Mouse (Mus musculus) thymus, postnatal 36 days (tissue): ENCODE results near the gene Kmt2a.

Source experiments
- DNase-seq, 2 experiments: peaks; one replicate each; pipeline ENCODE4 v3.0.0; 2022; ENCODE audit warnings: mixed read lengths in 2 of 2

Gene Kmt2a

DNA sequence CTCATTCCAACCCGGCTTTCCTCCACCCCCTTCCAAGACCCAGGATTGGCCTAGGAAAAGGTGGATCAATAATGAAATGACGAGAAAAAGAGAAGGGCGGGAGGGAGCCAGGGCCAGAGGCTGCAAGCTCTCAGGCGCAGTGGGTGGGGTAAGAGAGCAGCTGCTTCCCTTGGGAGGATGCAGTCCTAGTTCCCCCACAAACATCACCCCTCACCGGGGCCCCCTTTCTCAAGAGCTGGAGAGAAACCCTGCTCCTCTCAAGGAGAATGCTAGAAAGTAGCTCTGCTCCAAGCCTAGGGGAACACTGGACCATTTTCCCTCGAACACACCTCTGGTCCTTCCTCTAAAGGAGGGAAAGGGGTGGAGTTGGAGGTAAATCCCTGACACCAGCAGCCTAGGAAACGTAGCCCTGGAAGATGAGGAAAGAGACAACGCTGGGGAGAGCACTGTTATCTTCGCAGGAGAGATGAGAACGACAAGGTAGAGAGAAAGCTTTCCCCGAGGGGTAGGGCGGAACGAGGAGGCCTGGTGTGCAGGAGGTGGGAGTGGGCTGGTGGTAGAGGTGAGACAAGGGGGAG, 1.3 kb downstream of the Kmt2a start:
- peak; percentile 46 to 66 for DNase-seq

DNA sequence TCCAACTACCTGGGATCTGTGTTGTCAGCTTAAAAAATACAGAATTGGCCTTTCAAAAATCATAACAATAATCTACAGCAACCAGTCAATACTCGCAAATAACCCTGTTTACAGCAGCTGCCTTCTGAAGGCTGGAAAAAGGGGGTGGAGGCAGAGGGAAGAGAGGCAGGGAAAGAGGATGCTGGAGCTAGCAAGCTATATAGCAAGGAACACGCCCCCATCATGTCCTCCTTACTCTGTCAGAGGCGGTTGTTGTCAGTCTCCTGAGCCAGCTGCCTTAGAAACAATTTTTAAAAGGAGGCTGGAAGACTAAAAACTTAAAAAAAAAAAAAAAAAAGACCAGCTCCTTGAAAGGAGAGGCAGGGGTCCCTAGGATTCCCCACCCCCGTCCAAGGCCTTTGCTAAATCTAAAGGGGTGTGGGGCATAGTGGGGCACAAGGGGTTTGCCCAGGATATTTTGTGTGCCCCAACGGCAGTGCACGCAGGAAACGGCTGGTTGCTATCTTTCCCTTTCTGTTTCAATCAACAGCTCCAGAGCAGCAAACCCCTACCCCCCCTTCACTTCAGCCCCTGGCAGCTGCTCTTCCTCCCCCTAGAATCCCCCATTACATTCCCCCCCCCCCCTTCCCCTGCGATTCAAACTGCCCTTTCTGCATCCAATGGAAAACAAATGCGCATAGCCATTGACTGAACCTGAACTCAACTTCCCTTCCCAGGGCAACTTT, 2.2 kb downstream of the Kmt2a start:
- DNase-seq, result peak; percentile 44 to 64

DNA sequence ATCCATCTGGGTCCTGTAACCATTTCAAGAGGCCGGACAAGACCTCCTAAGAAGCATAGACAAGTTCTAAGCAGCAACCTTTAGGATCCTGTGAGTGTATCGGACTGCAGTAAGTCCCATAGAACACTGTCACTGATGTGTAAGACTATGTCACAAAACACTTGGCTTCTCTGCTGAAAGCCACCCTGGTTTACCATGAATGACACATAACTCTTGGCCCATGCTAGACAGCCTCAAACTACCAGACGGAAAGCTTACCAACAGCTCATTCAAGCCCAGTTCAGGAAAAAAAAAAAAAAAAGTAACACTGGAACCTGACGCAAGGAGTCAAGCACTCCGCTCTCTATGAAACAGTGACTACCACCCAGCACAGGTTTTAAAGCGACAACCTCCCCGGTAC, 3.4 kb downstream of the Kmt2a start:
- no peak for DNase-seq

DNA sequence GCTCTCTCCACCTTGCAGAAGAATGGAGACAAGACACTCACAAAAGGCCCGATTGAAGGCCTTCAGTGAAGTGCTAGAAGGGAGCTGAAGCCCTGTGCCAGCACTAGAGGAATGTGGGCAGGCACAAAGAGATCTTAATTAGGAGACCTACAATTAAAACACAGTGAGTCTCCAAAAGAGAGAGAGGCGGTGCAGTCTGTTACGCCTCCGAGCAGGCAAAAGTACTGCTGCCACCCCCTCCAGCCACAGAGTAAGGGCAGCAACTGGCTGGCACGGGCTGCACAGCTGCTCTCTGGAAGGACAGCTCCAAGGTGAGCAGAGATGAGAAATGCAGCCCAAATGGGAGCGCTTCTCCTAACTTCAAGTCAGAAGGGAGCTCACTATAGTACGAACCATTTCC, 5.6 kb downstream of the Kmt2a start:
- DNase-seq, result no peak

DNA sequence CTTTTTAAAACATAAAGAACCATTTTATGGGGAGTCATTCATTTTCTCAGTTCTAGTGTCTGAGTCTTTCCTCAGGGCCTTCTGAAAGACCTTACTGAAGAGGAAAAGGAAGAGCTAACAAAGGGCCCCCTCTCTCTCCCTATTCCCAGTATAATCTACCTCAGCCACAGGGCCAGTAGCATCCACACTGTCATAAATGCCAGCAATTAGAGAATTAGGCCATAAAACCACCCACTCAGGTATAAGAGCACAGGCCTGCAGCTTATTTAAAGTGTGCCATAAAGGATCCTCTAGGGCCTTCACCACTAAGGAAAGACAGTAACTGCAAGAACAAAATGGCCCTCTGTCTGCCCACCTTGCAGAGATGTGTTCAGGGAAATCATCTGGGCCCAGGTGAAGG, 6.9 kb downstream of the Kmt2a start:
- DNase-seq, result no peak

DNA sequence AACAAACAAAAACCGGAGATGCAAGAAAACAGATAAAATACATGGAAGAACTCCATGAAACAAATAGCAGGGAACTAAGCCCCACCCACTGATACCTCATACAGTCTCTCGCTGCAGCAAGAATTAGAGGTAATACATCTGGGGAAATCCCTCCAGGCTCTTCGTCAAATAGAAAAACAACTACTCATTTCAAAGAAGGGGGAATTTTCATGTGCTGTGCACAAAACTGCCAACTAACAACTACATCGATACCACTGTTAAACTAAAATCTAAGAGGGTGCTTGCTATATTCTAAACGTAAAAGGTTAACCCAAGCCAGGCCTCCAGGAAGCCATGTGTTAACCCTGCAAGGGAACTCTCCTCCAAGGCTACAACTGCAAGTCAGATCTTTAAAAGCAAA, 7.4 kb downstream of the Kmt2a start:
- DNase-seq, result no peak

DNA sequence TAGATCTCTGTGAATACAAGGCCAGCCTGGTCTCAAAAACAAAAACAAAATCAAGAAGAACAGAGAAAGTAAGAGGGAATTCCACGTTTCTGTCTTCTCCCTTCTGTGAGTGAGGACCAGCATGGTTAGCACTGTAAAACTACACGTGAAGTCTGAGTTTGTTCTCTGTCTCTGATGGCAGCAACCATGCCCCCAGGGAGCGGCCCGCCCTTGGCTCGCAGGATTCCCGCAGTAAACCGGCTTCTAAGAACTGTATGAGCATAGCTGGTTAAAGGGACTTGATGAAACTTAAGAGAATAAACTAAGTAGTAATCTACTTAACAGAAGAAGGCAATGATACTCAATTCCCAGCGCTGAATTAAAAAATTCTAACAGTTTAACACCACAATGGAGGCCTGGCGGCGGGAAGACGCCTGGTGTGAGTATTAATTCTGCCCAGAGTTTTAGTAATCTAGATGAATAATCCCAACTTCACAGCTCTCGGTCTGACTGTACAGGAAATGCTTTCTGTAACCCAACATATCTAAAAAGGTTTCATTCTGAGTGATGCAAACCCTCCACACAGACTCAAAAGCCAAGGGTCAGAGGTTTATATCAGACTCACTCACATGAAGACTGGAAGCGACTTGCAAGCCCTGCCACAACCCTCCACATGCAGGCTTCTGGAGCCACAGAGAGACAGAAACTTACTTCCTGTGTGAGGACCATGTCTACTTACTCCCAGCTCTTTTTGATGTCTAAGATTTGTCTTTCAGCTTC, 12.6 kb downstream of the Kmt2a start:
- peak in 1 of 2 experiments; percentile 14 for DNase-seq

DNA sequence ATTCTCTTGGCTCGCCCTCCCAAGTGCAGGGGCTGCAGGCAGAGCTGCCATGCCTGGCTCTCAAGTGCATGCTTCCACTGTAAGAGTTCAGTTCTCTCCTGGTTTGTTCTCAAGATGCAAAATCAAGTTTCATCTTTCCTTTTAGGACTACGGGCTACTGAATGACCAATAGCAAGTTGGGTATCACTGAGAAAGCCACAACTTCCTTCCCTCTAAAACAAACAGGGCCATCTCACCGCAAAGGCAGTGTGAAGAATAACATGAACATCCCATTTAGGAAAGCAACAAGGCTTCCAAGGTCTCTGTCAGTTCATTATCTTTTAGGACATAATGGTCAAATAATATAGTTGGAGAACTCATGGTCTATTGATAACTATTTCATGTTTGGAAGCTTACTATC, 13.4 kb downstream of the Kmt2a start:
- no peak for DNase-seq

DNA sequence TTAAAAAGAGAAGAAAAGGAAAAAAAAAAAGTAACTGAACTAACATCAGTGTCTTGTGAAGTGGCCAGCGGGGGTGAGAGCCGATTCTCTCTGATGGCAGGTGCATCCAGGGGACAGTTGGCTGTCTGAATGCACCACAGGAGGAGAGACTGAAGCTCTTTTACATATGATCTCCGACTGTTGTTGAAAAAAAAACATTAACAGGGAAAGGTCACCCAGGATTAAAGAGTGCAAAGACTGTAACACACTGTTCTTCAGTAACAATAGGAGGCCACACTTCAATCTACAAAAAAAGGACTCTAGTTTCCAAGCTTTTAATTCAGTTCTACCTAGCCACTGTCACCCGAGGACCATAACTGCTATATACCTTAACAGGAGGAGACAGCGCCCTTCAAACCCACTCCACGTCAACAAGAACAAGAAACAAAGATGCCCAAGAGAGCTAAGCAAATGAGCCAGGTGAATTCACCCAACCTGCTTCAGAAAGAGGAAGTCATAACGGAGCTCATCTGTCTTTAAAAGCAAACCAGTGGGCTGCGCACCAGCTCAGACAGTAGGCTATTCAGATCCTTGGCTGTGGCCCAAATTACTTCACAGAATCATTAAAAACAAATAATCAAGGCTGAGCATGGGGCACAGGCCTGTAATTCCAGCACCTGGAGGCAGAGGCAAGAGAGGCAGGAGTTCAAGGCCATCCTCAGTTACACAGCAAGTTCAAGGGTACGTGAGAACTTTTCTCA, 14.4 kb downstream of the Kmt2a start:
- DNase-seq, result no peak

DNA sequence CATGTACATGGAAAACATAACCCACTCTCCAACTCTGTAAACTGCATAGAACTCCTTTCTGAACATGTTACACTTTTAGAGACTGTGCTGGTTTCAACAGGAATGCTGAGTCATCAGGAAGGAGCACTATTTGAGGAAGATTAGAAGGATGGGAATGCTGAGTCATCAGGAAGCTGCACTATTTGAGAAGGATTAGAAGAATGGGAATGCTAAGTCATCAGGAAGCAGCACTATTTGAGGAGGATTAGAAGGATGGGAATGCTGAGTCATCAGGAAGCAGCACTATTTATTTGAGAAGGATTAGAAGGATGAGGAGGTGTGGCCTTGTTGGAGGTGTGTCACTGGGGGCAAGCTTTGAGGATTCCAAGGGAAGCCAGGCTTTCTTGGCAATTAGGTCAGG, 20.0 kb downstream of the Kmt2a start:
- DNase-seq, result no peak

DNA sequence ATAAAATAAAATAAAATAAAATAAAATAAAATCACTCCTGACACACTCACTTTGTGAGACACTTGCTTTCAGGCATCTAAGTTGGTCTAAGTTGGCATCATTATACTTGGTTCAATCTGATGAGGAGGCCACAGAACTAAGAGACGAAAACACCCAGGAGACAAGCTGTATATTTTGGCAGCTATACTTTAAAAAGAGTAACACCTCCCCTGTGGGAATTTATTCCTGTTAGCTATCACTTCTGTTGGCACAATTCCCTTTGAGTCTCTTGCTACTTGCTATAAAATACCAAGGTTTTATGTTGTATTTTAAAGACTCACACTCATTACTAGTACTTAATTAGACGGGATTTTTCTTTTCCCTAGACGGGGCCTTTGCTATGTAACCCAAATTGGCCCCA, 22.4 kb downstream of the Kmt2a start:
- DNase-seq, result no peak

DNA sequence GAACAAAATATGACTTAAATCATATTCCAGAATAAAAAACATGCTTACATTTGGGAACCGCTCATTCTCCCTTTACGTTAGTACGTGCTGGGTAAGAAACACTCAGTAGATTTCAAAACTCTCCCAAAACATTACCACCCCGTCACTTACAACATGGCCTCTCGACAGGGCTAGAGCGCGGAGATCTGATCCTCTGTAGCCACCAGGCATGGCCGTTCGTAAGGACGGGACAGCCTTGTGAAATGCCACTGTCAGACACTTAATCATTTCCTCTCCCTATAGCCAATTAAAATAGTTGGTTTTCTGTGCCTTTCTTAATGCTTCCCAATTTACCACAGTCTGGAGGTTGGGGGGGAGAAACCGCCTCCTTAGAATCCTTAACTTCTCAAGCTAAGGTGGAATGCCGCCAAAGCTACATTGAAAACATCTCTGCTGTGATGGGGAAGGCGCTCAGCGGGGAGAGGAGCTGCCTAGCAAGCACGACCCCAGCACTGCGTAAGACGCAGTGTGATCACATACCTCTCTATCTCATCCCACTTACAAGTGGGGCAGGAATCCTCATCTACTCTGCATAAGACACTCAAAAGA, 23.6 kb downstream of the Kmt2a start:
- no peak for DNase-seq

DNA sequence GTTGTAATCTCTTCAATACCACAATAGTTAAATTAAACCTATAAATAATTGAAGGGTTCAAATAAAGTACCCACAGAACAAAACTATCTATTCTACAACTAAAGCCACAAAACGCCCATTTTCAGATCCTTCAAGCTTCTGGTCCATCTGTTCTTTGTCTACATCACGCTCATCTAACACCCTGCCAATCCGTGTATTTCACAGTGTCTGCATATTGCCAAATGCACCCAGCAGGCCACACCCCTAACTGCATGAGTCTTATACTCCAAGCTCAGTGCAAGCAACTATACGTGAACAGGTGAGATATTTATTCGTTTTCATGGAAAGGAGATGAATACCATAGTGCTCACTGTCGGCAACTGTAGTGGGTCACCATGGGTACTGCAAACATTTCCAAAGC, 25.9 kb downstream of the Kmt2a start:
- DNase-seq, result no peak

DNA sequence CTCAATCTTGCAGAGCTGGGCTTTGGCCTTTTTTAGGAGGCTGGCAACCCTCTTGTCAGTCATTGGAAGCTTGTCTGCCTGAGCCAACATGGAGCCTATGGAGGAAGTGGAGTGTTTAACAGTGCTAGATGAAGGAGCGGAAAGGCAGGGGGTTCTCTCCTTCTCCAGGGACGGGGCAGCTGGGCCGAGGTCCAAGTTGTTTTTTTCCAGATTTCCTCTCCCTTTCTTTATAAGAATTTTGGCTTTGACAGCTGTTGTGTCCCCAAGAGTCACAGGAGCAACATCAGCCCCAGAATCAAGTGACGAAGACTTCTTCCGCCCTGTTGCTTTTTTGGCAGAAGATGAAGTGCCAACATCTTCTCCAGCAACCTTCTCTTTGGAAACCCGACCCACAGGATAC, 33.6 kb downstream of the Kmt2a start:
- DNase-seq, result no peak

DNA sequence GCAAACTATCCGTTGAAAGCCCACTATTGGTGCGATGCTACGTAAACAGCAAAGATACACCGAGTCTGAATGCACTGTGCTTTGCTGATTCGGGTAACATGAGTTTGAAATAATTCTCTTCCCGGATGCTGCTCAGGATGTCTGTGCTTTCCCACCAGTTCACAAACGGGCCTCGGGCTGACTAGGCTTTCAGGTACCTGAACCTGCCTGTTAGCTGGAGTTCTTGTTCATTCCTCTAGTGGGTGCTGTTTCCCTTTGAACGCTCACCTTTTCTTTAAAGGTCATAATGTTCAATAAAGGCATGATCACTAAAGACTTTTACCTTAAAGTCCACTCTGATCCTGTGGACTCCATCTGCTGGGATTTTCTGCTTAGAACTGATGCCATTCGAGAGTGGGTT, 39.9 kb downstream of the Kmt2a start:
- DNase-seq, result peak in 1 of 2 experiments; percentile 23

DNA sequence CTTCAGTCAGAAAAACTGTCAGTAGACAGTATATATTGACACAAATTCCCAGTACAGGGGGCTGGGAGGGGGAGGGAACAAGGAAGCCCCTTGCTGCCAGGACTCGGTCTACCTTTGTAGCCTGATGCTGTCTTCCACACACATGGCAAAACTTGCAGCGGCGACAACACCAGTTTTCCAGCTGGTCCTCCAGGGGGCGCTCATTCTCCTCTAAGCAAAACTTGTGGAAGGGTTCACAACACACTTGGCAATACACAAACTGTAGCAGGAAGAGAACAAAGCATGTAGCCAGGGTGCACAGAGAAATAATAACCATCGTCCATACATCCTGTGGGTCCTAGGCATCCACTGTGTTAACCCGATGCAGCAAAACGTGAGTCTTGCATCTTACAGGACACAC, 44.7 kb downstream of the Kmt2a start:
- peak; percentile 73 to 77 for DNase-seq

DNA sequence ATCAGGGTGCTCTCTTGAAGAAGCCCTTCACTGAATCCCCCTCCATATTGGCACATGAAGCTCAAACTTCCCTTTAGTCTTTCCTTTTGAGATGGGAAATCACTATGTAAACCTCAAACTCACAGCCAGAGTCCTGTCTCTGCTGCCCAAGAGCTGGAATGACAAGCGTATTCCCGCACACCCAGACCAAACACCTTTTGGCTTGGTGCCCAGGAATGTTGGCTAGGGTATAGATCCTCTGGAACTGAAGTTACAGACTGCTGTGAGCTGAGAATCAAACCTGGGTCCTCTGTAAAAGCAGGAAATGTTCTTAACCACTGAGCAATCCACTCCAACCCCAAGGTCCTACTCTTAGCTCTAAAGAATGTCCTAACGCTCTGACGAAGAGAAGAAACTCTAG, 48.7 kb downstream of the Kmt2a start:
- no peak for DNase-seq

DNA sequence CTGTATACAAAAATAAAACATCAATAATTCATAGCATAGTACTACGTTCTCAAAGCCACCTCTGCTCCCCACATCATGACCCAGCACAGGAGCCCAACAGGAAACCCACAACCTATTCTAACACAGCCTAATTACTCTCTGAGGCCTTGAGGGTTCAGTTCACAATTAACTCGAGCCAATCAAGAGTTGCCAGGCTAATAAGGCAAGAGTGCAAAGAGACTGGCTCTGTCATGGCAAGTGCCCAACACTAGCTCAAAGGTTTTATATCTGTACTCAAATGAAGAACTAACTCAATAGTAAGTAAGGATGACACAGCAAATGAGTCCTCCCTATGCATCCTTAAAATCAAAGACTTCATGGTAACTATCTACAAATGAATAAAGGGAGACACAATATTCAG, 50.6 kb downstream of the Kmt2a start:
- DNase-seq, result no peak

DNA sequence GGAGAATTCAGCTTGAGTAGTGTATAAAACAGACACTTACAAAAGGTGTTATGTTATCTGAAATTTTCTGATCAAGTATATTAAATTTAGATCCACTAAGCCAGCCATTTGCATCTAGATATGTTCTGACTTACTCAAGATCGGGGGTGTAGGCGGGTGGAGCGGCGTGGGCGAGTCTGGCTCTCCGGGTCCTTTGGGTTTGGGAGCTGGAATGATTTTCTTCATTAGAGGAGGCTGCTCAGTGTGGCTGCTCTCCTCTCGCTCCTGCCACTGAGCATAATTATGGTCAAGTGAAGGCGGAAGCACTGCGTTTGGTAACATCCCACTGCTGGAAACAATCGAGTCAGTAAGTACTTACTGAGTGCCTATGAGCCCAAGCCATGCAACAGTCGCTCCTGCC, 52.2 kb downstream of the Kmt2a start:
- no peak for DNase-seq

DNA sequence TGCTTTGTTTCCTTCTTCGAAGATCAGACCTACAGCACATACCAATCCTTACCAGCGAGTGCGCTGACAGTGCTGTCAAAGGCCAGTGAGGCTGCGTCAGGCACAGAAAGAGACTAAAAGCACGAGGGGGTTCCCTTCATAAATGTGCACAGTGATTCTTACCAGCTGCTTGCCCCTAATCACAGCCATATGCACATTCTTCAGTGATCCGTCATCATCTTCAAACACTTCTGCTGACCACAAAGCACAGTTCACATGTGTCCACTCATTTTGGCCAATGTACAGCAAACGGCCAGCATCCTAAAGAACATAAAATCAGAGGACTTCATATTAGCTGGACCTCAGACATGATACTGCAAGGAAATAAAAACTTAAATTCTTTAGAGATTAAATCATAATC, 54.4 kb downstream of the Kmt2a start:
- no peak for DNase-seq

DNA sequence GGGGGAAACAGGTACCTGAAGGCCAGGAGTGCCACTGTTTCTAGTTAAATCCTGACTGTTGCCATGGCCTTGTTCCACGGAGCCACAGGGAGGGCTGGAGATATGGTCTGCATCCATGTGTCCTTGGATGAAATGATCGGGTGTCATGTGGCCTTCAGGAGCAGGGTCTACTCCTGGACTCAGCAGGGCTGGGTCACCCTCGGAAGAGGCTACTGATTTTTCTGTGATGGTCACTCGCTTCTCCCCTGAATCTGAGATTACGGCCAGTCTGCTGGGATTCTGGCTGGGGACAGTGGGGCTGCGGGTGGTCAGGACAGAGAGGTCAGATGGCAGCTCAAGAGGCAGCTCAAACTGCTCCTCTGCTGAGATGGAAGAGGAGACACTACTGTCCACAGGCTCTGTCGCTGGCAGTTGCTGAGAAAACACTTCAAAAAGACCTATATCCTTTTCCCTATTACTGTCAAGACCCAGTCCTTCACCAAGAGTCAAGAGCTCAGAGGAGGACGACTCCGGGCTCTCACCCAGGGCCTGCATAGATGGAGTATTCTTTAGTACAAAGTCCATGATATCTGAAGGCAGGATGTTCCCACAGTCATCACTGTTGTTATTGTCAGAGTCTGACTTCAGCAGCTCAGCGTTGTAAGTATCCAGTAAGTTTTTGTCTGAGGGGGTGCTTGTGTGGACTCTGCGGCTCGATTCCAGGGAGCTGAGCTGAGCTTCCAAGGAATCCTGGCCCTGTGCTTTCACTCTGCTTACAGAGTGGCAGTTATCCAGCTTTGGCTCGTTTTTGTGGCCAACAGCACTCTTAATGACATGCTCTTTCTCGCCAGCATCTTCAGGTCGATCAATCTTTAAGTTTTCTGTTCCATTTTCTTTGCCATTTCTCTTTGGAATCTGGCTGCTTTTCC, 60.9 kb downstream of the Kmt2a start:
- DNase-seq, result no peak

DNA sequence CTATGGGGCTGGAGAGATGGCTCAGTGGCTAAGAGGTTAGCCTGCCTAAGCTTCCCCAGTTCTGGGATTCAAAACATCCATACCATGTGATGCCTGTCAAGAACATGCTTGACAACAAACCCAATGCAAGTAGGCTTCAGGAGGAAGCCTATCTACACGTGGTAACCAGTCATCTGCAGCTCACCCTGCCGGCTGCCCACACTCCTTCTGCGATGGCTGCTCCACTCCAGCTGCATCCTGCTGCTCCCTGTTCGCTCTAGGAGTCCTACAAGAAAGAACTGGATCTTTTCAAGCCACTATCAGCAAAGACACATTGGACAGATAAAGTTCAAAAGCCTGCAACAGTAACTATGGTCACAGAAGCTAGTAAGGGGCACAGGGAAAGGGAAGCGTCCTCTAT, 63.6 kb downstream of the Kmt2a start:
- no peak for DNase-seq
